Mouse (Mus musculus): ENCODE results near the gene Trmt13.
A peak's percentile ranks its signal among the peaks of the same experiment; 100 is the strongest.
"Not testable (repeated sequence)": the region's sequence is repeated elsewhere in the genome, so short reads cannot be mapped to it uniquely, and the experiment has no call there.

The Trmt13 gene

DNA sequence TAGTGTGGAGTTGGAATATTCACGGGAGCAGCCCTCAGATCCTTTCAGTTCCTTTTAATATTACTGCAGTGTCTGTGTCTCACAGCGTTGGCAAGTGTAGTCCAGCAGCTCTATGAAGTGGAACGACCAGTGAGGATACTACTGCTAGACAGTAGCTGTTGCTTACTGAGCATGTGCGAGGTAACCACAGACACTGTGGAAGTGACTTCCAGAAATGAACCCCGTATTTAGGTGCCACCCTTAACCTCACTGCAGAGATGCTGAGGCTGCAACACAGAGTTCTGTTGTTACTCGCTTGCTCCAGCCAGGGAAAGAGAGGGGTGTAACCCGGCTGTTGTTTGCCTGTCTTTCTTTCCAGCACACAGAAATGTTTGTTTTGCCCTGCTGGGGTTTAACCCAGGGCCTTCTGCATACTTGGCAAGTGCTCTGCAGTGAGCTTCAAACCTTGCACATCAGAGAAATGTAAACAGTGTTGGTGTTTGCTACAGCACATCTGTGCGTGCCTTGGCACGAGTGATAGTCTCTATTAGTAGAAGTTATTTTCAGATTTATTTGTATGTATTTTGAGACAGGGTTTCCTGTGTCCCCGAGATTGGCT, at the start of gene Trmt13:
Trmt13 (minus strand) TSS at position 293 of the 598 bp plus-strand sequence.
- peak; percentile 16 for DNase-seq (ENCODE audit: low spot score)

DNA sequence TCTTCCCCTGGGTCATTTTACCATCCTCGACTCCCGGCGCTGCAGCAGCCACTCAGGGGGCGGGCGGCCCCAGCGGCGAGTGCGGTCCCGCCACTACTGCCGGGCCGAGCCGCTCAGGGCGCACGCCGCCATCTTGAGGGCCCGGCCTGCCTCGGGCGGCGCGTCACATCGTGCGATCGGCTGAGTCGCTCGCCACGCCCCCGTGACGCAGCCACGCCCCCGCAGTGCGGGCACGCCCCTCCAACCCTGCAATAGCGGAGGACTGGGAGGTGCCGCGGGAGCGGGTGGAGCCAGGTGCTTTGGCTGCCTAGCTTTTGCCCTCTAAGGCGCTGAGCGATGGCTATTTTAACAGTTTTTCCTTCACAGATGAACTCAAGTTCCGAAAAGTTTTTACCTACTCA, 48.1 kb upstream of the Trmt13 start, which contains the start of gene Mfsd14a:
Mfsd14a (minus strand) TSS at position 215 of the 401 bp plus-strand sequence.
- peak; percentile 99 for DNase-seq (ENCODE audit: low spot score)

DNA sequence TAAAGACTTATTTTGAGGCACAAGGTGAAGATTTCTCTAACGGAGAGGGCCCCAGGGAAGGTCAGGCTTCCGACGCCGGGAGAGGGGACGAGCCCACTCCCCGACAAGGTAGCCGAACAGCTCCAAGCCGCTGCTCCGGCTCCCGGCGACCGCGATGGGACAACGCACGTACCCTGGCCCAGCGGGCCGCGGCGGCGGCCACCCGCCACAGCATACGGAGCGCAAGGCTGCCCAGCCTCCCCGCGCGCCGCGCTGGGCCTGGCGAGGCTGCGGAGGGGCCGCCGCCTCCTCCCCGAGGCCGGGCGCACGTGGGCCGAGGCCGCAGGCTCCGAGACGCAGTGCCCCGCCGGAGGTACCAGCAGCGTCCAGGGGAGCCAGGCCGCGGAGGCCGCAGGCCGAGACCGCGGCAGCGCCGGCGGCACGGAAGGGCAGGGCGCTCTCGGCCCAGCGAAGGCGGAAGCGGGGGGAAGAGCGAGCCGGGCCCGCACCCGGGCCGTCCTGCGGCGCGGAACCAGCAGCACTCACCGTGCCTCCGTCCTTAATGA, 47.6 kb upstream of the Trmt13 start:
- no peak for DNase-seq (ENCODE audit: low spot score)

DNA sequence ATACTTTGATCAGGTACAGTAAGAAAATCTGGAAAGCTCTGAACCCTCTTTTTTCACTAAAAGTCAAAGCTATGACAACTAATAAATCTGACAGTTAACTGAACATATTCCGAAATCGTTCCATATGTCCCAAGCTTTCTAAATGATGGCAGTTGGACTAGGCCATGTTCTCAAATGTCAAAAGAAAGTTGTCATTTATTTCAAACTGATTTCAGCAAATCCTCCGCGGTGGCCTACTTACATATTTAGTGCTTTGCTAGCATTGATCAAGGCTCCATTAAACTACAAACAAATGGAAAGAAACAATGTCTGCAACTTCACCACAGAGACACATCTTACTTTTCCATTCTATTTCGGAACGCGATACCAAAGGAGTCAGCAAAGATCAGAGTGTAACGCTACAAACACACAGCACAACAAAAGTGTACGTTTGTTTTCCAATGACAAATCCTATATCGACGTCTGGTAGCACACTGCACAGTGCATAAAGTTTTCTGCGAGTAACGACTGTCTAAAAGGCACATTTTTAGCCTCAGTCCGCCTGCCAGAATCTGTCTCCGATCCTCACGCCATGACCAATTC, 47.0 kb upstream of the Trmt13 start:
- no peak for DNase-seq (ENCODE audit: low spot score)

DNA sequence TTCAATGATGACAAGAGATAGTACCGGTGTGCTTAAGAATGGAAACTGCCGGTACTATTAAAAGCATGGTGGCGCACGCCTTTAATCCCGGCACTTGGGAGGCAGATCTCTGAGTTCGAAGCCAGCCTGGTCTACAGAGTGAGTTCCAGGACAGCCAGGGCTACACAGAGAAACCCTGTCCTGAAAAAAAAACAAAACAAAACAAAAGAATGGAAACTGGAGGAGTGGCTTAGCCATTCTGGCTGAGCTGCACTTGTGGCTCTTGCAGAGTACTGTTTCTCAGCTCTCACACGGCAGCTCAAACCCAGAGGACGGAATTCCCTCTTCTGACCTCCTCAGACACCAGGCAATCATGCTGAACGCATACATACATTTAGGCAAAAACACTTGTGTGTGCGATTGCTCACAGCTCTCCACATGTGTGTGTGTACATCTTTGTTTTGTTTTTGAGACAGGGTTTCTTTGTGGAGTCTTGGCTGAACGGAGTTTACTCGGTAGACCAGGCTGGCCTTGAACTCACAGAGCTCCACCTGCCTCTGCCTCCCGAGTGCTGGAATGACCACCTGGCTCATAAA, 45.6 kb upstream of the Trmt13 start:
- no peak for DNase-seq (ENCODE audit: low spot score)

DNA sequence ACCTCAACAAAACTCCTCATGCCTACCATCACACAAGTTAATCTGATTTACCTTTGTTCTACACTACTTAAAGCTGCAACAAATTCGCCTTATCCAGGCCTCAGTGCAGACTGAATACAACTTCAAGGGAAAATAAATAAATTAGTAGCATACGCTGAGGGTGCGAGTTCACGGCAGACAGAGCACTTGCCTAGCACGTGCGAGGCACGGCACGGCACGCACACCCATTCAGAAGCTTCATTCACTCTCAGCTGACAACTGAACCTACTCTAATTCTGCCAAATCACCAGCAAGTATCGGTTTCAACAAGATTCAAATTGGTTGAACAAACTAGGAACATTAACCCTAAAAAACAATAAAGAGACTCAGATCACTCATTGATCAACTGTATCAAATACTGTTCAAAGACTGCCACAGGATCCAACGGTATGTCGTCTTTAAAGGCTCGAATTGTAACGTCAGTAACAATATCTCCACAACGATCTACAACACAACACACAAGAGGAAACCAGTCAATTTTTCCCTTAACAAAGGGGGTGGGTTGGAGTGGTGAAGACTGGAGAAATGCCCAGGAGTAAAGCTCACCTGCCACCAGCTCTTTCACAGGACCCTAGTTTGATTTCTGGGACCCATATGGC, 44.7 kb upstream of the Trmt13 start:
- no peak for DNase-seq (ENCODE audit: low spot score)

DNA sequence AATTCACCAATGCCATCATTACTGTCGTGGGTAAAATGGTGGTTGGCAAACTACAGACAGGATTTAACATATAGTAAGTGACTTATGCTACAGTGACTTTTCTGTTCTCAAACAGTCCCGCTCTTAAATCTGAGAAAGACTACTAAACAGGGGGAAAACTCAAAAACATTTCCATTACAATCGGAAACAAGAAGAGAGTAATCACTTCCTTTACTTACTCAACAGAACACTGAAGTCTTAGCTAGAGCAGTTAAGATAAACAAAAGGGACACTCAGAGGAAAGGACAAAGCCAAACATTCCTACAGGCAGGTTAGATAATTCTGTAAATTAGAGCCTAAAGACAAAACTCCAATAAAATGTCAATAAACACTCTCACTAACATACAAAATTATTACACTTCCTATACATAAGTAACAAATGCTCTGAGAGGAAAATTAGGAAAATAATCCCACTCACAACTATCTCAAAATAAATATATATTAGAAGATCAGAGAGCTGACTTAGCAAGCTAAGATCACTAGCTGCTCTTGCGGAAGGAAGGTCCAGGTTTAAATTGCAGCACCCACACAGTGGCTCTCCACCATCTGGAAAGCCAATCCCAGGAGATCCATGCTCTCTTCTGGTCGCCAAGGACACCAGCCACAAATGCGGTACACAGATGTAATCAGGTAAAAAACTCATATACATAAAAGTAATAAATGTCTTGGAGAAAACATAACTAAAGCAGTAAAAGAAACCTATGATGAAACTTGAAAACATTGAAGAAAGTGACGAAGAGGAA, 42.0 kb upstream of the Trmt13 start:
- no peak for DNase-seq (ENCODE audit: low spot score)

DNA sequence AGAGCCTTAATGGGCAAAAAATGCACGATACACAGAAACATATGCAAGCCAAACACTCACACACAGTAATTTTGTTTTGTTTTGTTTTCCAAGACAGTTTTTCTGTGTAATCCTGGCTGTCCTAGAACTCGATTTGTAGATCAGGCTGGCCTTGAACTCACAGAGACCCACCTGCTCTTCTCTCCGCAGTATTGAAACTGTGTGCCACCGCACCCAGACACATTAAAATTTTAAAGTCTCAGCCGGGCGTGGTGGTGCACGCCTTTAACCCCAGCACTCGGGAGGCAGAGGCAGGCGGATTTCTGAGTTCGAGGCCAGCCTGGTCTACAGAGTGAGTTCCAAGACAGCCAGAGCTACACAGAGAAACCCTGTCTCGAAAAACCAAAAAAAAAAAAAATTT, 39.7 kb upstream of the Trmt13 start:
- DNase-seq (ENCODE audit: low spot score) = not testable (repeated sequence)

DNA sequence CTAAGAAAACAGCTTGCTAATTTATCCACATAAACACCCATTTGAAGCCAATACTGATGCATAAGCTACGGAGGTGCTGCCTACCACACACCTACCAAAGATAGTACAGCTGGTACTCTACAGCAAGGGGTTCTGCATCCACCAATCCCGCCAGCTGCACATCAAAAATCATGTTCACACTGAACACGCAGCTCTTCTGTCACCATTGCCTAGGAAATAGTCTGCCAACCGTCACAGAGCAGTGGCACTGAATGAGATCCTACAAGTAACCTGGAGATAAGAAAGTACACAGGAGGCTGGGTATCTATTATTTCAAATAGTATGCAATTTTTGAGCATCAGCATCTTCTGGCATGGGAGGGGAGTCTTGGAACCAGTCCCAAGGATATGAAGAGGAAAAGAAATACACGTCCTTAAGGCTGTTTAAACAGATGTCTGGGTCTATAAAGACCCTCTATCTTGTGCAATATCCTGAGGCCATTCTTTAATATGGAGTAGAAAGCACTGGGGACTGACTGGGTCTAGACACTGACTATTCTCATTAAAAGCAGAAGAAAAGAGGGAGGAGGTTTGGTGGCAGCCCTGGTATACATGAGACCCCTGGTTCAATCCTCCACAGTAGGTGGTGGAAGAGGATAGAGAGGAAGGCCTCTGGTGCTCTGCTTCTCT, 39.0 kb upstream of the Trmt13 start:
- no peak for DNase-seq (ENCODE audit: low spot score)

DNA sequence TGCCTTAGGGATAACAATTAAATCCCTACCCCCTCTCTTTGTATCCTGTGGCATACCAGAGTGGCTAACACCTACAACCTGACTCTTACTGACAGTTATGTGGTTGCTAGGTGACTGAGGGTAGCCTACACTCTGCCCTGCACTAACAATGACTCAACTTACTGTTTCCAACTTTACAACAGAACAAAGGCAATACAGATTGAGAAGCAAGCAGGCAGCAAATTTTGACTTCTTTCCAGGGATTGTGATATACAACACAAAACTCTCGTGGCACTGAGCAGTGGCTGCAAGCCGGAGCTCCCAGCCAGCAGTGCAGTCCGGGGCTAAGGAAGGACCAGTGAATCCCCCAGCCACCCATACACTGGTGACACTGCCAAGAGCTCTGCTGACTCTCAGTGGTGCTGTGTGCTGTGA, 37.7 kb upstream of the Trmt13 start:
- no peak for DNase-seq (ENCODE audit: low spot score)

DNA sequence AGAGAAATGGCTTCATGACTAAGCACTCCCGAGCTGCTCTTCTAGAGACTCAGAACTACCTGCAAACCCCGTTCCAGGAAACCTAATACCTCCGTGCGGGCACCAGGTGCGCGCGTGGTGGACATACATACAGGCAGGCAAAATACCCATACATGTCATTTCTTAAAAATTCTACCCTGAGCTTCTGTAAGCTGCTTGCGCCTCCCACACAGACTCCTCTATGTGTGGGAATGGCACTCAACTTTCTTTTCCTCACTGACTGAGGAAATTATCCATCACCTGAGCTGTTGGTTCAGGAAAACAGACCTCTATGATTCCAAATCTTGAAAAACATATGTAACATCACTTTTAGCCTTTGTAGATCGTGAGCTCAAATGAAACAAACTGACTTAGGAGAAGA, 36.3 kb upstream of the Trmt13 start:
- DNase-seq (ENCODE audit: low spot score) = no peak

DNA sequence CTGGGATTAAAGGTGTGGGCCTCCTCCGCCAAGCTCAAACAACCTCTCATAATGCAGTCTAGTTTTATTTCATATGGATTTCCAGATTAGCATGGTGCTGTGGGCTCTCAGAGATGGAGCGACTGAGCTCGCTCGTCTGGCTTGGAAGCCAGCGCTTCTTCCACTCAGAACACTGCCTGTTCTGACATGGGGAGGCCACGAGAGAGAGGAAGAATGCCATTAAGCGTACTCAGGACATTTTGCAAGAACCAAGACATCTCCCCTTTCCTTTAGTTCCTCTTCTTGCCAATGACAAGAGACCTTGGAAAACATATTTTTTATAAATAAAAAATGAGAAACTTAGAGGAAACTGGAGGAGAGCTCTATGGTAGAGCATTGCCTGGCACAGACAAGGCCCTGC, 34.4 kb upstream of the Trmt13 start:
- no peak for DNase-seq (ENCODE audit: low spot score)

DNA sequence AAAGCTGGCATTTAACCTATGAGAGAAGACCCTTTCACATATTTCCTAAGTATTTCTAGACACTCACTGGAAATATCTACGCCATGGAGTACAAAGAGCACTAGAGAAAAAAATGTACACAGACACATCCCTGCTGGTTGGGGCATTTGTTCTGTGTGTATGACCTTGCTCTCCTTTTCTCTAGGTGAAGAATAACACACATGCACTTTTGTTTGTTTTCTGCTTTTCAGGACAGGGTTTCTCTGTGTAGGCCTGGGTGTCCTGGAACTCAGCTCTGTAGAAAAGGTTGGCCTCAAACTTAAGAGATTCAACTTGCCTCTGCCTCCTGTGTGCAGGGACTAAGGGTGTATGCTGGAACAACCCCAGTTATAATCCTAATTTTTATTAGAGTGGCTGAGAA, 32.0 kb upstream of the Trmt13 start:
- no peak for DNase-seq (ENCODE audit: low spot score)

DNA sequence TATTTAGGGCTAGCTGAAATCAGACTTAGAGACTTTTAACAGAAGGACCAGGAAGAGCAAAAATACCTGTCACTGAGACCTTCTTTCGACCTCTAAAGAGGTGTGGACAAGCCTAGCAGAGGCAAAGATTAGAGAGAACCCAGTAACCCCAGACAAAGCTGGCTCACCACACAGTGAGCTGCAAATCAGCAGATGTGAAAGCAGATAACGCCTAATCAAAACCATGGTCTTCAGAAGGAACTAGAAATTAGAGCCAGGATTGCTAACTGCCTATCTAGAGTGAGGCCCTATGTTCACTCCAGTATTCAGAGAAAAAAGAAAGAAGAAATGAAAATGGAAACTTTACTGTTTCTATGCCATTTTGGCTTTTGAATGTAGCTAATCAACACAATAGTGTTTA, 28.0 kb upstream of the Trmt13 start:
- DNase-seq (ENCODE audit: low spot score) = no peak

DNA sequence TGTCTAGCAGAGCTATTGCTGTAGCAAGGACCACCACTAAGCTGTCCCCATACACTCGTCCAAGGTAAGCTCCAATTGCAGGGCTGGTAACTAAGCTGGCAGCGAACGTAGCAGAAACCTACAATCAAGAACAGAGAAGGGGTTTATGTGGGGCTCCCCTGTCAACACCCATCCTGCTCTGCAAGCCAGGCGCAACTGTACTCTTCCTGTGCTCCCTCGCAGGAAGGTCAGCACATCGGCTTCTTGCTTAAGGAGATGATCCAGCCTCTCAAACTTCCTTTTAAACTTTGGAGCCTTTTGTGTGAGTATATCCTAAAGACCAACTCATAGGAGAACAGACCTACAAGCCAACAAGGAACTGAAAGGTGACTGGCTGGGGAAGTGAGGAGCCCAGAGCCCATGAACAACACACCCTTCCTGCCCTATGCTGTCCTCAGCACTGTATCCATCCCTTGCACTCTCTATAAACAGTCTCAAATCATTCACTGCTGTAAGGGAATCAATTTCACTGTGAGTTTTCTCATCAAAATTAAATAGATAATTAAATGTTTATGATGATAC, 27.5 kb upstream of the Trmt13 start:
- DNase-seq (ENCODE audit: low spot score) = no peak

DNA sequence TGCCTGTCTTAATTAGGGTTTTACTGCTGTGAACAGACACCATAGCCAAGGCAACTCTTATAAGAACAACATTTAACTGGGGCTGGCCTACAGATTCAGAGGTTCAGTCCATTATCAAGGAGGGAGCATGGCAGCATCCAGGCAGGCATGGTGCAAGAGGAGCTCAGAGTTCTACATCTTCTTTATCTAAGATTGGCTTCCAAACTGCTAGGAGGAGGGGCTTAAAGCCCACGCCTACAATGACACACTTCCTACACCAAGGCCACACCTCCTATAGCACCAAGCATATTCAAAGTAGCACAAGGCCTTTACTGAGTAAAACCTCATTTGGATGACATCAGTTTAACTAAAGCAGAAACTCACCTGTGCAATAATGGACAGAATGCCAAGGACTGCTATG, 25.6 kb upstream of the Trmt13 start:
- DNase-seq (ENCODE audit: low spot score) = no peak

DNA sequence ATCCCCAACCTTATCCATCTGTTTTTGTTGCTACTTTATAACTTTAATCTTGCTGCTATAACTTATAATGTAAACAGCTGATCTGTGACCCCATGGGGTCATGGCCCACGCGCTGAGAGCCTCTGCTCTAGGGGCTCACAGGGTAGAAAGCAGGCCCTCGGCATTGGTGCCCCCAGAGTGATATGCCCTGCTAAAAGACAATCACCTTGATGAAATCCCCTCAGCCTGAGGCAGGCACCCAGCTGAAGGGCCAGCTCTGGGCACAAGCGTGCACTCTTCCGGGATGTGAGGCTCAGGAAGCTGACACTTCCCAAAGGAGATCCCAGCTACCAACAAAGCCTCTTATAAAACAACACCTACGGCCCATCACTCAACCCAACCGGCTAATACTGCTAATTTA, 24.2 kb upstream of the Trmt13 start:
- DNase-seq (ENCODE audit: low spot score) = no peak

DNA sequence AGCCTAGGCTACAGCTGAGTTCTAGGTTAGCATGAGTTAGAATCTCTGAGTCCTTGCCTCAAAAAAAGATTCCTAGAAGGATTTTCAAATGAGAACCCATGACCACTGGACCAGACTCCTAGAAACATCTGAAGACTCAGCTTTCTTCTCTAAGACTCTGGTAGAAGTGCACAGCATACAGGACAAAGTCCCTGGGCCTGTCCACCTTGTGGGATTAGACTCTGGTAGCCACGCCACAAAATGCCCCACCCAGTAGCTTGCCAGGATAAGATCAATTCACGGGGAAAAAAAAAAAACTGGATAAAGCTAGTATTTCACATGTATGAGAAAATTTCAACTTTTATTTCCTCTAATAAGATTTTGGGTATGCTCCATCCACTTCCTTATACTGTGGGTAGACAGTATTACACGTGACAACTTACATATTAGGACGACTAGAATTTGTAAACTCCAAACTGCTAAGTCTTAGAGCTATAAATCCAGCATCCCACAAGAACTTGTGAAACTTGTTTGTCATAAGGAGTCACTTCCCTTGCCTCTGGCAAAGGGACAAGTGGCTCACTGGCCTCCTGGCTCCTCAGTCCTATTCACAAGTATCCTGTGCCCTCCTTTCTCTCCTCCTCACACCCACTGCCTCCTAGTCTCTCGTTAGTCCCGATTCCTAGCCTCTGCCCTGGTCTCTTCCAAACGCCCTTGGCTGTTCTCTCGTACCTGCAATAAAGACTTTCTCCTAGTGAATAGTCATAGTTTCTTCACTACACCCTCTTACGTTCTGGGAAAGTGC, 23.5 kb upstream of the Trmt13 start:
- peak; percentile 14 for DNase-seq (ENCODE audit: low spot score)

DNA sequence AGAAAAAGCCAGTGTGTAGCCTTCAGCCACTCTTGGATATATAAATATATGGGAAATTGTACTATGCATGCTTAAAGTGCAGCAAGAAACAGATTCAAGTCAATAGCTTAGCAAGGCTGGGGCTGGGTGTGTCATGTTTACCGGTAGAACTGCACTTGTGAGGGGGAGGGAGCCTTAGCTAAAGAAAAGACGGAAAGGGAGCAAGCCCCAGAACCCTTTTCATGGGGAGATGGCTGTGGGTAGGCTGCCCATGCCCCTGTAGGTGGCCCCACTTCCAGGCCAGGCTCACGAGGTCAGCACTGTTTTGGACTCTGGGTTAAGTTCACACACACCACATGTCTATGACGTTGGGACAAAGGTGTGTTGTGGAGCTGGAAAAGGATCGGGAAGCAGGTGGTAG, 21.4 kb upstream of the Trmt13 start:
- no peak for DNase-seq (ENCODE audit: low spot score)

DNA sequence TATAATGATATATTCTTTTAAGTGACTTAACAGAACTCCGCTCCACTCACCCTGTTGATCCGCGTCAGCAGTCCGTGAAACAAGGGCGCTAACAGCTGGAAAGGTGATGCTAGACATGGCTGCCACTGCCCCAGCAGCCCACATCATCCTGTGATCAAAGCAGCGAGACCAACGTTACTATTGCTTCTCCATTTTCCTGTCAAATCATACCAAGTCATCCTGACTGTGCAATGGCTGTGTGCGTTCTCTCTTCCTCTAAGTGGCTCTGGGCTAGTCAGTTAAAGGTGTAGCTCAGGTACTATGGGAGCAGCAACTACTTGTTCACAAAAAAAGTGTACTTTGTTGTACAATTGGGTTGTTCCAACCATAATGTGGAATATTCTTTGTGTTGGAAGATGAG, 20.5 kb upstream of the Trmt13 start:
- DNase-seq (ENCODE audit: low spot score) = no peak

DNA sequence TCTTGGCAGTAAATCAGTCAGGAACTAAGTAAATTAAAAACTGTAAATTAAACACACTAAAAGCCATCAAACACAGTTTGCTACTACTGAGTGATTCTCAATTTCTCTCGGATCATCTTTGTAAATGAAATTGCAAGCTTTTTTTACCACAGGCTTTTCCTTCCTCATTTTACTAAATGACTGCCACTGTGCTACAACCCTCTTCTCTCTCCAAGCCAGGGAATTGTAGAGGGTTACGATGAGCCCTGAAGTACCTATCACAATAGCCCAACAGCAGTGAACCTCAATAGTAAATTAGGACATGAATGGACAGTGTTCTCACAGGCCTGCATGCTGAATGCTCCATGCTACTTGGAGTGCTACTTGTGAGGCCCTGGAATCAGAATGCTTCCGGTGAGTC, 19.7 kb upstream of the Trmt13 start:
- no peak for DNase-seq (ENCODE audit: low spot score)

Measured in urinary bladder, postnatal 14 days (tissue).